Mouse (Mus musculus): ENCODE measurements around the gene Uri1. TPM values are rescaled to one million over a fixed set of nuclear protein-coding genes. Genes with fewer than 3 reads are reported as not detected.

Gene Uri1
- polyA plus RNA-seq, 1 experiment from 2014 or later = 34.7 TPM

Other genes with a start within 250 kb of the Uri1 start
- gene Zfp536, start 249.9 kb downstream of the Uri1 start, polyA plus RNA-seq (2014; fragmentation: Nextera tagmentation; extraction: Ambion mirVana) = 27.0 and 34.2 TPM in 2 replicates
- gene Ccne1, start 84.0 kb upstream of the Uri1 start, polyA plus RNA-seq (2014; fragmentation: Nextera tagmentation; extraction: Ambion mirVana) = 56.6 and 60.5 TPM in 2 replicates
- gene 1600014C10Rik, start 159.7 kb upstream of the Uri1 start, polyA plus RNA-seq (2014; fragmentation: Nextera tagmentation; extraction: Ambion mirVana) = 14.7 and 18.5 TPM in 2 replicates
- gene Plekhf1, start 204.5 kb upstream of the Uri1 start, polyA plus RNA-seq (2014; fragmentation: Nextera tagmentation; extraction: Ambion mirVana) = 1.6 and 1.9 TPM in 2 replicates
- gene Pop4, start 247.9 kb upstream of the Uri1 start, polyA plus RNA-seq (2014; fragmentation: Nextera tagmentation; extraction: Ambion mirVana) = 102 and 105 TPM in 2 replicates